Mouse (Mus musculus) testis, postnatal 10 days (tissue): ENCODE measurements at regions not wholly inside any gene's neighbourhood (a gene's known extent, or its start where the extent isn't known, plus 50 kb on each side); places are given as distances from the start of the nearest gene placed in this dataset.

Source experiments
- DNase-seq: peaks from one replicate; pipeline ENCODE4 v3.0.0; 2021; ENCODE audit warnings: low spot score

DNA sequence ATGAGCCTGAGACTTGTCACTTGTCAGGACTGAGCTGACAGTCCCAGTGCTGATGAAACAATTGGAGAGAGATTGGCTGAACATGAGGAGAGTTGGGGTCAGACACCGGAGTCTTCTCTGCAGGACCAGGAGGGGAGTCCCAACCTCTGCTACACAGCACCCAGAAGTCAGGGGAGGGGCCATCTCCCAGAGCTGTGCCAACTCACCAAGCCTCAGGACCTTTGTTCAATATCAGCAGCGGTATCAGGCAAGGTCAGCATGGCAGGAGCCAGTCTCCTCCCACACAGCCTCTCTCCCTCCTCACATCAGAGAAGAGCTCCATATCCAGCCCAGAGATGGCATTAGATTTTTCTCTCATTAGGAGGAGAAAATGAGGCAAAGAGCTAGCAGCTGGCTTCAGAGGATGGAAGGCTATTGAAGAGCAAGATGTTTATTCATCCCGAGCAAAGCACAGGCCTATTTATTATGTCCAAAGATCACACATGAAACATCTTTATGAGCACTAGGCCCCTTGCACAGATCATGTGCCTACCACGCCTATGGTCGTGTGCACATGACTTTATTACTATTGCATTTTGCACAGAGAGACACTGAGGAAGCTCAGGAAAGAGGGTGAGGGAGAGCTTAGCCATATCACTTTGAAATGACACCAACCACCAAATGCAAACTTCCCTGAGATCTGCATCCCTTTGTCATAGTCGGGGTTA is 532.9 kb downstream of the Tshz3 start:
- DNase-seq, result no peak

DNA sequence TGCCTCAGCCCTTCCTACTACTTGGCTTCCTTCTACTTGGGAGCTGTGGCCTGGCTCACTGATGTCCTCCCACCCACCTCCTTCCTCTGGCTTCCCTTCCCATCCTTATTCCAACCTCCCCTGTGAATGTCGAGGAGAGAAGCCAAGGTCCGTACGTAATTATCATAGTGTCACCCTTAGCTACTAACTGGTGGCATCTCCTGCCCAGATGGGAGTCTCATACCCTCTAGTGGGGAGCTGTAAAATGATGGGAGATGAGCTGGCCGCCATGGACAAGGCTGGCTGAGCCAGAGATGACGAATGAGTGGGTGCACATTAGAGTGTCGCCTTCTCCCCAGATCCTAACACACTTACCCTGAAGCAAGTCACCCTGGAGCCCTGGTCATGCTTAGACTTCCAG is 532.6 kb downstream of the Zfp536 start:
- no peak for DNase-seq

DNA sequence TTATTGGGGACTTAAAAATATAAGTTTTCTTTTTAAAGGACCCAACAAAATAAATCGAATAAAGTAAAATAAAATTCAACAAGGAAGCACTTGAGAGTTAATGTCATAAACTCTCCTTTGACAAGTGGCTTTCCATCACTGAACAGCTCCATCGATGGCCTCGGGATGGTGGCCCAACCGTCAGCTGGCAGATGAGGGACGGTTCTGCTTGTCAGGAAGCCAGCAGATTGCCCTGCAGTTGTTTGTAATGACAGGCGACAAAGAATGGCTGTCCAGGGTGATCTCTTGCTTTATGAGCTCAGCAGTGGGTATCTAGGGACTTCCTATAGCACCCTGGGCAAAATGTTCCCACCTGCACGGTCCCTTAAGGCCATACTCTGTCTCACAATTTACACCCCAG is 531.7 kb downstream of the Zfp536 start:
- DNase-seq, result no peak

DNA sequence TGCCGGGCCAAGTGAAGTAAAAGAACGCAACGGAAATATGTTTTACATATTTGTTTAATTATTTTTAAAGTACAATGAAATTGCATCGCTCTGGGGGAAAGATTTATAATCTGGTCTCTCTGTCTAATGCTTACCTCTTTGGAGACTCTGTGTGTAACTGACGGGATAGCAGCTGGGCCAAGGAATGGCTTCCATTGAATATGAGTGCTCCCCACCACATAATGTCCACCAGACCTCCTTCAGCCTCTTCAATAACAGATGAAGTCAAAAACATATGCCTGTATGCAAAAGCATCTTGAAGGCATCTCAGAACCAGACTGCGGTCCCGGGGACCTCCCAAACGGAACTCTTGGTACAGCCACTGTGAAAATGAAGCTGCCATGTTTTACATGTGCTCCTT is 531.0 kb downstream of the Zfp536 start:
- DNase-seq, result no peak

DNA sequence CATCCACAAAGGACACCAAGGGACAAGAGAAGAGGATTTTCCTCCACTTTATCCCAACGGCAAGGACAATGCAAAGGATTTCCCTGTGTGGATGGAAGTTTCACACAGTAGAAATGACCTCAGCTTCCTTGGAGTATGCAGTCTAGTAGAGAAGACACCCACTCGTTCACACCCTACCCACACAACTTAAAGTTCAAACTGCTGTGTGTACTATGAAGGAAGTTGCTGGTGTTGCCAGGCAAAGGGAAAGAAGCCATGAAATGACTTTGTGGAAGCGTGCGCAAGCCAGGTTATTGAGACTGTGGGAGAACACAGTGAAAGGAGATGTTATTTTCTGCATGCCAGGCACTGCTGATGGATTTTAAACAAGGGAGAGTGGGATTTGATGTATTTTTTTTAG is 527.3 kb downstream of the Zfp536 start:
- DNase-seq, result no peak

DNA sequence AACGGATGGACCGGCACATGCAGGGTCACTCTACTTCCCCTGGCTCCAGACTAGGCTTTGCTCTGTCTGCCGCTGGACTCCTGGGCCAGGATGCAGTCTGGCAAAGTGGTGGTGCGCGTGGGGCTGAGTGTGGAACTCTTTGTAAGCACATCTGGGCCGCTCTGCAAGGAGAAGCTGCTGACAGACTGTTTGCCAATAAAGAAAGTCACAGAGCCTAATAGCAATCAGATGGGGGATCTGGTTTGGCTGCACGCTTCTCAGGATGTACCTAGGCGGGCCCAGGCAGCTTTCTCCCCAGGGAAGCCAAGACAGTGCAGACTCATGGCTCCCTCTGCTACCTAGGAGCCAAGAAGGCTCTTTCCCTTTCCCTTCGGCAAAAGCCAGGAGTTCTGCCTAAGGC is 519.0 kb downstream of the Zfp536 start:
- DNase-seq, result no peak

DNA sequence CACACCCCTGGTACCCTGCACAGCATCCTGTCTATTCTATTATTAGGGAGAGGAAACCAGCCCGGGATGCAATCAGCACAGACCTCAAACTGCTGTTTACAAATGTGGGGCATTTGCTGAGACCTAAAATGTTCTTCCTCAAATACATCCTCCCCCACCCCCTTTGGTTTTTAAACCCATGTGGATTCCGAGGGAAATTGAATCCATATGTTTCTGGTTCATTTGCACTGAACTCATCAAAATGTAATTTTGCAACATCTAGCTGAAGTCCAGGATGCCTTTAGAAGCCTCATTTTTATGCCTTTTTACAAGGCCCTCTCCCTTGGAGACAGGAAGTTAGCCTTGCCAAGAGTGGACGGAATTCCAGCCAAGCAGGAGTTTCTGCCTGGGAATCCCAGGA is 517.6 kb downstream of the Zfp536 start:
- no peak for DNase-seq

DNA sequence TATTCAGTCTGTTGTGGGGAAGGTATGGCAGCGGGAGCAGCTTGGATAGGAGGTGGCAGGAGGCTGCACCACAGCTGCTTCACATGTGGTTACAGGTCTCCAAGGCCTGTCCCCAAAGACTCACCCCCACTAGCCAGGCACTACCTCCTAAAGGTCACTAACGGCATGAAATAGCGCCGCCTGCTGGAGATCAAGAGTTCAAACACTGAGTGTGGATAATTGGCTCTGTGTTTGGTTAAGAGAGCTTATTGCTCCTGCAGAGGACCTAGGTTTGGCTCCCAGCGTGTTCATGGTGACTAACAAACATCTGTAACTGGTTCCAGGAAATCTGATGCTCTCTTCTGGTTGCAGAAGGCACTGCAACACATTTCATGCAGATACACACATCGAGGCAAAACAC is 514.1 kb downstream of the Zfp536 start:
- peak; percentile 54 for DNase-seq

DNA sequence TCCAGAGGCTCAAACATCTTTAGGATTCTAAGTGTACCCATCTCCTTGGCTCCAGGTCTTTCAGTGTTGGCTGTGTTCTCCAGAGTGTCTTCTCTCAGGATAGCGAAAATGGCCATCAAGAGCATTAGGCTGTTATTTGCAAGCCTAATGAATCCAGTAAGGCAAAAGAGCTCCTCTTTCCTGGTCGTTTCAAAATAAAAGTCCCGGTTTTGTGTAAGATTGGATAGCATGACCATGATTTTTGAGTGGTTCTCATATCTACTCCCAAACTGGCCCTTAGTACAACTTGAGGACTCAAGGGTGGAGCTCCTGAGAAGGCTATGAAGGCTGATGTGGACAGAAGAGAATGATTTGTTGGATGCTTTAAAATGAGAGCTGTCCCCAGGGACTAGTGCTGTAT is 510.6 kb downstream of the Zfp536 start:
- DNase-seq, result no peak

DNA sequence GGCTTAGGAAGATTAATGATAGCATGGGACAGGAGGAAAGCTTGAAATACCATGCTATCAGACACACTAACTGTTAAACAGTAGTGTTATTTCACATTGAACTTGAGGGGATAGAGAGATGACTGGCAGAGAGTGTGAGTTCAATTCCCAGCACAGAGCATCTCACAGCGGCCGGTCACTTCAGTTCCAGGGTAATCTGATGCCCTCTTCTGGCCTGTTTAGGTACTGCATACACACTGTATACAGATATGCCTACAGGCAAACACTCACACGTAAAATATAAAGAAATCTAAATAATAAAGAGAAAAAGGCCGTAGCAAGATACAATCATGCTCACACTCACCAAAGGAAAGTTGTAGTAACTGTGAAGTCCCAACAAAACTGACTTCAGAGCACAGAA is 506.0 kb downstream of the Zfp536 start:
- DNase-seq, result no peak

DNA sequence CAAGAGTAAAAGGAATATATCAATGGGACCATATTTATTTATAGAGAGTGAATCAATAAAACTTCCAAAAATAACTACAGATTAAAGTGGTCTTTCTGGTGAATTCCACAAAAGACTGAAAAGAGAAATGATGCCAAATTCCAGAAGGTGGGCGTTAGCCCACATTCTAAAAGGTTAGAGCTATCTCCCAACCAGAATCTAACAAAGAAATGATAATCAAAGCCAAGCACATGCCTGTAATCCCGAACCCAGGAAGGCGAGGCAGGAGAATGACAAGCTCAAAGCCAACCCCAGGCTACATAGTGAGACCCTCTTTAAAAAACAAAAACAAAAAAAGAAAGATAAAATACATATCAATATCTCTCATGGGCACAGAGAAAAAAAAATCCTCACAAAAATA is 502.6 kb downstream of the Zfp536 start:
- no peak for DNase-seq

DNA sequence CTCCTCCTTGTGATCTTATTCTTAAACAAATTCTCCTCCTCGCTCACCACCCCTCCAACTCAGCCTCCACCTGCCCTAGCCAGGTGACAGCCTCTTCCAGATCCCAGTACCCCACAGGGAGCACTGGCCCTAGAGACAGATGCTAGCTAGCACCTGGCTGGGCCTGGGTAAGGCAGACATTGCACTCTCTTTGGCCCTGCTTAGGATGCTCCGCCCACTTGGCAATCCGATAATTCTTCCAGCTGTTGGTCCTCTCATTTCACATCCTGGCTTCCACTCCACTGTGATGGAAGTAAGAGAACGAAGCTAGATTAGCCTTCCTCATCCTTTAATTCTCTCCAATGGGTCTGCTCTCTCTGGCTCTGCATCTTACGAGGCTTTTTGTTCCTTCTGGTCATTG is 483.4 kb downstream of the Zfp536 start:
- DNase-seq, result no peak

DNA sequence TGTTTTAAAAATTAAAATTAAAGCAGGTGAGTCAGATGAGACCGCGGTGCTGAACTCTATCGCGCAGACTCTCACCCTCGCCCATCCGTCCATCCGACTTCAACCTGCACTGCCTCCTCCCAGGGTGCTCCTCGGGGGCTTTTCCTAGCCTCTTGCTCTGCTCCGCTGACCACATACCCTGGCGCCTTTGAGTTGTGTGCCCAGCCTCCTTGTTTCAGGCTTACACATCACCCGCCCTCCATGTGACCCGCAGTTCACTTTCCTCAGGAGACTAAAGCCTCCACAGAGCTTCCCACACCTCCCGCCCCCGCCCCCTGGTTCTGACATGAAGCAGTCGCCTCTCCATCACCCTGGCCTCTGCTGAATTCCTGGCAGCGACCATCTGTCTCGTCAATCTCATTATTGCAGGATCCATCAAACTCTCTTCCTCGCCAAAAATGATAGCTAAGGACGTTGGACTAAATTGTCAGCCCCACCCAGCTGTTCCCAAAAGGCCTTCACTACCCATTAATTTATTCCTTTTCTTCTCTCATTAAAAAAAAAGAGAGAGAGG is 482.9 kb downstream of the Zfp536 start:
- DNase-seq, result no peak

DNA sequence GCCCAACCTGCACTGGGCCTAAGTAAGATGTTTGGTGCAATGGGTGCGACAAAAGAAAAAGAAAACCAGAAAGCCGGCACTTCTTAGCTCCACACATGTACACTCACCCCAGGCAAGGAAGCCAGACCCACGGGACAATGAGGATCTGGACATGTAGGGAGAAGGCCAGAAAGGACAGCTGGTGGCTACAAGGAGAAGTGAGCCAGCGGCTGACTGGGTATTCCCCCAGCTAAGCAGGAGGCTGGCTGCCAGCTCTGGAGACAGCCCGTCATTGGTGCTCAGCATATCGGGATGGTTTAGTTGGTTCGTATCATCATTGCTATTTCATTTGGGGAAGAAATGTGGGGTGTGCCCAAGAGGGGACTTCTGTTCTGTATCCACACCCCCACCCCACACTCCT is 481.7 kb downstream of the Zfp536 start:
- DNase-seq, result peak; percentile 52

DNA sequence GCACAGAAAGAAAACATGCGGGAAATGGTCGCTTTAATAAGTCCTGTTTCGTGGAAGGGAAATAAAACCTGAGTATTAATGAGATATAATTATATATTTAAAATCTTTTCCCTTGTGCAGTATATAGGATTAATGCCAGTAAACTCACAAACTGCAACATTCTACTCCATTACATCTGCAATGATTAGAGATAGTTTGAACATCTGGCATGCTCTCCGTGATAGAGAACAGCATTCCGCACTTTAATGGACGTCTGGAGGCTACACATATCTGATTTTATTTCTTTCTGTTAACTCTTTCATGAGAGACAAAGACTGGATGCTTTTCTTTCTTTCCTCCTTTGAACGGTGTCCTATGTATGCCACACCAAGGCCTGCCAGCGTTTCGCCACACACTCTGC is 480.9 kb downstream of the Zfp536 start:
- no peak for DNase-seq

DNA sequence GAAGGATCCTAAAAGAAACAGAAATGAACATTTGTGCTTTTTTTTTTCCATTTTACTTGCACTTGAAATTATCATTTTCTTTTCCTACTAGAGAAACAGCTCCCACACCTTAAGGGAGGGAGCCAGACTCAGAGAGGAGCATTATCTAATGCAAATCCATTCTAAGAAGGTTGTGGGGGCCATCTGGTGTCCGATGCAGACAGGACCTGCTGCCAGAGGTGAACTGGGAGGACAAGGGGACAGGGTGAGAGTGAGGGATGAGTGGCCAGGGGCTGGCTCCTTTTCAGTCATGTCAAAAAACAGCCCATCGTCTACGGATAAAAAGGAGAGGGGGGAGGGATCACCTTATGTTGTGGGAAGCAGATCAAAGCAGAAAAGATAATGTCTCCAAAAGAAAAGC is 474.6 kb downstream of the Zfp536 start:
- DNase-seq, result no peak

DNA sequence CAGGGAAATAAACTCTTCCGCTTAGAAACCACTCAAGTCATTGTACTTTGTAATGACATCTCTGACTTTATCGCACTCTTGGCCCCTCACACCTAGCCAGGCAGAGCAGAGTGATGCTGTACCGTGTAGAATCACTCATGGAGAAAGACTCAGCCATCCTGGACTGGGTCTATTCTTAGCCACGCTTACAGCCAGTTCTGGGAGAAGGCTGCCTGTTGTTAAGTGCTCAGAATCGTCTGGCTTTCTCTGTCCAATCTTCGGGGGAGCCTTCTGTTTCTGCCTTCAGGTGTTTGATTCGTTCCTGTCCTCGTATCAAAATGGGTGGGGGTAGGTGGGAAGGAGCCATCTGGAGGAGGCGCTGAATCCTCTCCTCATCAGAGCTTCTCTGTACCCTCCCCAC is 468.0 kb downstream of the Zfp536 start:
- no peak for DNase-seq

DNA sequence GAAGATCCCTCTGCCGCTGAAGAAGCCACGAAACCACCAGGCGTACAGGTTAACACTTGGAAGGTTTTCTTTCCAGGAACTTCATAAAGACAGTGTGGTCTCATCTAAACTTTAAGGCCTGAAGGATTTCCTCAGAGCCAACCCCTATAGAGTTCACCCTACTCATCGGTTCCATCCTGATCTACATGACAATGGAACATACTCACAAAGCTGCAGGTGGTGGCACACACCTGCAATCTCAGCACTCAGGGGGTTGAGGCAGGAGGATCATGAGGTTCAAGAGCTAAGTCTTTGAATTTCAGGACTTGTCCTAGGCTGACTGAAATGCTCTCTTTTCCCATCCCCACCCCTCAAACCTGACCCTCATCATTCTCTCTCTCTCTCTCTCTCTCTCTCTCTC is 466.2 kb downstream of the Zfp536 start:
- DNase-seq, result no peak

DNA sequence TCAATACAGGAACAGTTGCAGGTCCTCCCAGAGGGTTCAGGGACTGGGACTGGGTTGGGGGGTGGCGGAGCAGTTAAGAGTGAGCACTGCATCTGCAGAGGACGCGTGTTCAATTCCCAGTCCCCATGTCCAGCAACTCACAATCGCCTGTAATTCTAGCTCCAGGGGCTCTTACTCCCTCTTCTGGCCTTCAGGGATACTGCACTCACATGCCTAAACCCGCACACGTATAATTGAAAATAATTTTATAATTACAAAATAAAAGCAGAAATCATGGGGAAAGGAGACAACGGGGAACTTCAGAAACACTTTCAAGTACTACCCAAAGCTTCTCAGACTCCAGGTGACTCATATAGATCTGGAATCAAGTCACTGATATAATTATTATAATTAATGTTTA is 448.8 kb downstream of the Zfp536 start:
- no peak for DNase-seq

DNA sequence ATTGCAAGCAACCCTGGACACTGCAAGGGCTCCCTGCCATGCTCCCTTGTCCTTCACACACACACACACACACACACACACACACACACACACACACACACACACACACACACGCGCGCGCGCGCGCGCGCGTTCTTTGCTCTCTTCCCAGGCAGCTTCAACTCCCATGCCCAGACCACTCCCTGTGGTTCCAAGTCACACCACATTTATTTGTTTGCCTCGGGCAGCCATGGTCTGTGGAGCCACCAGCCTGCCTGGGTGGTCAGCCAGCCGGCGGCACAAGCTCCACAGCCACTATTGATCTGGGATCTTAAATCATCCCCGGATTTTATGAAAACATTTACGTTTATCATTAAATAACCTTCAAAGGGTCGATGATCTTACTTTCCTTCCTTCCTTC is 440.0 kb downstream of the Zfp536 start:
- DNase-seq, result no peak

DNA sequence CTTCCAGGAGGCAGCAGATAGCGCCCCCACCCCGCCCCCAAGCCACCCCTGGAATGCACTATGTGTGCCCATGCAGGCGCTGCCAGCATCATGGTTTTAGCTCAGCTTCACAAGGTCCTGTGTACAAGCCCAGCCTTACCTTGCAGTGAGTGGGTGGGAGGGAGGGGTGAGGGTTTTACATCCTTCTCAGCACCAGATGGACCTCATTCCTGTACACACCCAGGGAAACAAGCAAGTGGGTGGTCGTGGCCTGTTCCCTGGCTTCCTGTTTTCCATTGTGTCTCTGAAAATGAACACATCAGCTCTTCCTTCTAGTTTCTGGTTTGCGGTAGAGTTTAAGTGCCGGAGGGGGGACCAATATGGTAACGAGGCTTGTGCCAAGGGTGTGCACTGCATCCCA is 438.2 kb downstream of the Zfp536 start:
- DNase-seq, result no peak

DNA sequence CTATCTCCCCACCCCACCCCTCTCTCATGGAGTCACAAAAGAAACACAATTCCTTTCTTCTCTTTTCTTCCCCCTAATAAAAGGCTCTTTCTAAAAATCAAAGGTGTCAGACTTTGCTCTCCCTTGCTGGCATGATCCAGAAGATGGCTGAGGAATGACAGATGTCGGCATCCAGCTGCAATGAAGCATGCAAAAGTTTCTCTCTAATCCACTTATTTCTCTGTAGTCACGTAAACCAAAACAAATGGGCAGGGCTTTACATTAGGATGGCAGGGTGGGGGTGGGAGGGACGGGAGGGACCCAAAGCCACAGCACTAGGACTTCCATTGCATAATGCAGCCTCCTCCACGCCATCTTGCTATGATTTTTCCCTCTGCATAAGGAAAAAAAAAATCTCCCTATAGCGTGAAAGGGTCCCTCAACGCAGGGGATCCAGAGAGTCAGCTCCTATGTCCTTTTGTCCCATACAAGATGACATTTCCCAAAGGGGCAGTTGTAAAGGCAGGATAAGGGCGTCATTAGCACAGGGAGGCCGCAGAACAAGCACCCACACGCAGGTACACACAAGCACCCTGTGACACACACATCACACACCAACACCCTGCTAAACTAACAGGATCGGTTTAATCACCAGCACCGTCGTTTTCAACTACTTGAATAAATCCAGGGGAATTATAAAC is 437.1 kb downstream of the Zfp536 start:
- DNase-seq, result no peak

DNA sequence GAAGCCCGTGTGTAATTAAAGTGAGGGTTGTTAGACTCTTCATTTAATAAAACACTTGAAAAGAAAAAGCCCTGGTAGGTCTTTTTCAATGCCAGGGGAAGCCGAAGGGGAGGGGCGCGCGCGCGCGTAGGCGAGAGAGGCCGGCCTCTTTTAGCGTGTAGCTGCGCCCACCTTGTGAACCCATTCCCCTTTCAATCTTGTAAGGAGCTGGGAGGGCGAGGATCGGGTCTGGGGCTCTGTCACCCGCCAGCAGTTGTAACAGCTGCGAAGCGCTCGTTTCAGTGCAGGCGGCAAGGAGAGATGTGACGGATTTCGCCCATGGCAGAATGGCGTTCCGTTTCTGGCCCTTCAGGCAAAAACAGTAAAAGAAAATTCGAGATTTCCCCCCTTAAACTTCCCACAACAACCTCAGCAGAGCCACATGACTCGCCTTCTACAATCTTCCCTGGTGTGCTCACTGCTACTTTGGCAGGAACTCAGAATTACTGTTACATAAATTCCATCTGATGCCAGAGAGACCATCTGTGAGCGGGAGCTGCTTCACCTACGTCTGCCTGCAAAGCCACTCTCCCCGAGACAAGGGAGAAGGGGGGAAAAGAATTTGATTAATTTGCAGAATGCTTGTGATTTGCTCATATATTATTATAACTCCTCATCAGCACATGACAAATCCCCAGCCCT is 436.4 kb downstream of the Zfp536 start:
- no peak for DNase-seq
